Mouse (Mus musculus): ENCODE measurements at regions not wholly inside any gene's neighbourhood (a gene's known extent, or its start where the extent isn't known, plus 50 kb on each side); places are given as distances from the start of the nearest gene placed in this dataset.

DNA sequence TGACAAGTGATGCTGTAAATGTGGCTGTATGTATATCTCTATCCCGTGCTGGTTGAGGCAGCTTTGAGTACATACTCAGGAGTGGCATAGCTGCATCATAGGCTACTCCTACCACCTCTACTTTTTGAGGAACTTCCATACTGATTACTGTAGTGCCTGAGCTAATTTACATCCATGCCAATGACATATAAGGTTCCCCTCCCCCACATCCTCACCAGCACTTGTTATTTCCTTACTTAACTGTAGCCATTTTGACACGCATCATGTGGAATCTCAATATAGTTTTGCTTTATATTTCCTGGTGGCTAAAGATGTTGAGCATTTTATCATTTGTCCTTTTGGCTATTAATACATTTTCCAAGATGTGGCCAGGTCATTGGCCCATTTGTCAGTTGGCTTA, 69.2 kb upstream of the Lclat1 start:
- Histone ChIP-seq H3K27me3 (replicated peaks) (no peaks in the 10 kb centered on the region), H3K27ac (ENCODE audit: insufficient read depth, low read depth) (no peak overlapping the region), H3K4me3 (replicated peaks in 1 of 3; ENCODE audit: low read depth in 2 of 3, low read length in 2 of 3, poor library complexity in 1 of 3) (no peak overlapping the region), H3K4me2 (ENCODE audit: insufficient read depth, low read depth, poor library complexity, severe bottlenecking) (no peak overlapping the region), H3K36me3 (replicated peaks in 1 of 2; ENCODE audit: control insufficient read depth in 1 of 2, insufficient read depth in 1 of 2, low read length in 1 of 2) (no peaks in the 10 kb centered on the region), H3K9me3 (replicated peaks; ENCODE audit: low read length) (no peaks in the 10 kb centered on the region), H3K9ac (ENCODE audit: insufficient read depth, low read depth) (no peak overlapping the region), H3K79me2 (replicated peaks; ENCODE audit: control insufficient read depth, extremely low read depth, insufficient read depth, poor library complexity, severe bottlenecking) (no peaks in the 10 kb centered on the region), H3K4me1 (ENCODE audit: control insufficient read depth in 1 of 2, insufficient read depth in 2 of 2) (peaks cover 21 to 43% of the 10 kb centered on the region in 2 experiments)
- DNase-seq (ENCODE audit: extremely low read depth), result no peak
- no peak for TF ChIP-seq SMC3 (IDR thresholded peaks at IDR 0.05; ENCODE audit: low read depth, low read length)
- no peak for TF ChIP-seq PAX5 (IDR thresholded peaks at IDR 0.05; ENCODE audit: low read length)
- no peak for TF ChIP-seq JUND (conservative IDR thresholded peaks at IDR 0.05; ENCODE audit: low read depth, low read length)
- TF ChIP-seq KAT2A (IDR thresholded peaks at IDR 0.05; ENCODE audit: insufficient replicate concordance, low read length), result no peak
- TF ChIP-seq EP300 (IDR thresholded peaks at IDR 0.05; ENCODE audit: low read length), result no peak
- no peak for TF ChIP-seq RAD21 (IDR thresholded peaks at IDR 0.05; ENCODE audit: low read depth, low read length)
- no peak for TF ChIP-seq MXI1 (IDR thresholded peaks at IDR 0.05; ENCODE audit: low read depth, low read length)
- TF ChIP-seq BHLHE40 (IDR thresholded peaks at IDR 0.05; ENCODE audit: low read depth, low read length), result no peak
- TF ChIP-seq IRF4 (IDR thresholded peaks at IDR 0.05; ENCODE audit: low read depth, low read length), result no peak
- TF ChIP-seq CTCF (conservative IDR thresholded peaks at IDR 0.05 in 1 of 2, IDR thresholded peaks at IDR 0.05 in 1 of 2; ENCODE audit: low read depth in 2 of 2, low read length in 2 of 2), result no peak
- no peak for TF ChIP-seq USF1 (IDR thresholded peaks at IDR 0.05; ENCODE audit: low read depth, low read length)
- dilution Hi-C loops (cut with MboI; ENCODE audit: extremely low pct_ligation_motif_present, extremely low pct_unique_long_range_greater_than_20kb, low sequenced_read_pairs), result no loop called here
- in situ Hi-C loops (cut with MboI; ENCODE audit: low pct_ligation_motif_present, low pct_unique_long_range_greater_than_20kb, low sequenced_read_pairs), result no loop called here

DNA sequence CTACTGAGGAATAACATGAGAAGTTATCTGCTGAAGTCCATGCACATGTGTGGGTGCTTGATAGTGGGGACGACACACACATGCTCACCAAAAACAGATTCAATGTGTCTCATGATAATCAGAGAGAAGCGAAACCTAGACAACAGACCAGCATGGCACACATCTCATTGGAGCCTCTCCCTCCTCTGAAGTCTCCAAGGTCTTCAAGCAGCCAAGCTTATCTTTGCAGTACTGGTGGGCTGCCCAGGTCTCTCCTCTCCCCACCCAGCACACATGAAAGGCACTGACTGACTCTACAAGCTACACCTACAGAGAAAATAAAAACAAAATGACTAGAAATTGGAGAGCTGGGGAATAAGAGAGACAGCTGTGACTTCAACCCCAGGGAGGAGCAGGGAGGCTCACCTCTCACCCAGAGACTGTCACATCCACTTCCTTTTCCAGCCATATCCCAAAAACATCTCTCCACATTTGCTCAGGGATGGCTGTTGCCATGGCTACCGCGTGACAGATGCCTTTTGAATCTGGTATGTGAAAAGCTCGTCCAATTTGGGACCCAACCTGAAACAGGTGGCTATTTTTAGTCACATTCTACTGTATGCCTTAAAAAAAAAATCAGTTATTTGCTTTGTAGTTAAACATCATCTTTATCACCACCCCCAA, 62.7 kb upstream of the Lclat1 start:
- H3K27ac ChIP-seq (ENCODE audit: insufficient read depth, low read depth), result no peak overlapping the region

More for the DNA sequence above, 62.7 kb upstream of the Lclat1 start:
- H3K36me3 ChIP-seq (replicated peaks in 1 of 2; ENCODE audit: control insufficient read depth in 1 of 2, insufficient read depth in 1 of 2, low read length in 1 of 2), result no peaks in the 10 kb centered on the region
- no peak overlapping the region for H3K4me3 ChIP-seq (replicated peaks in 1 of 3; ENCODE audit: low read depth in 2 of 3, low read length in 2 of 3, poor library complexity in 1 of 3)
- dilution Hi-C loops (cut with MboI; ENCODE audit: extremely low pct_ligation_motif_present, extremely low pct_unique_long_range_greater_than_20kb, low sequenced_read_pairs) (no loop called here), in situ Hi-C loops (cut with MboI; ENCODE audit: low pct_ligation_motif_present, low pct_unique_long_range_greater_than_20kb, low sequenced_read_pairs) (no loop called here)
- TF ChIP-seq ZKSCAN1 (IDR thresholded peaks at IDR 0.05; ENCODE audit: borderline replicate concordance, low read depth, low read length) (no peak), USF1 (IDR thresholded peaks at IDR 0.05; ENCODE audit: low read depth, low read length) (no peak), MAX (IDR thresholded peaks at IDR 0.05; ENCODE audit: low read length) (no peak), PAX5 (IDR thresholded peaks at IDR 0.05; ENCODE audit: low read length) (no peak), GABPA (IDR thresholded peaks at IDR 0.05; ENCODE audit: insufficient replicate concordance, low read depth, low read length) (no peak), ETS1 (conservative IDR thresholded peaks at IDR 0.05; ENCODE audit: low read depth, low read length) (no peak), CTCF (conservative IDR thresholded peaks at IDR 0.05 in 1 of 2, IDR thresholded peaks at IDR 0.05 in 1 of 2; ENCODE audit: low read depth in 2 of 2, low read length in 2 of 2) (no peak), KAT2A (IDR thresholded peaks at IDR 0.05; ENCODE audit: insufficient replicate concordance, low read length) (no peak), HCFC1 (IDR thresholded peaks at IDR 0.05; ENCODE audit: low read depth, low read length) (no peak), ELF1 (IDR thresholded peaks at IDR 0.05; ENCODE audit: low read depth, low read length) (no peak), CHD1 (IDR thresholded peaks at IDR 0.05; ENCODE audit: low read depth, low read length) (no peak), SMC3 (IDR thresholded peaks at IDR 0.05; ENCODE audit: low read depth, low read length) (no peak), POLR2AphosphoS2 (IDR thresholded peaks at IDR 0.05; ENCODE audit: low read depth, low read length) (no peak)
- no peaks in the 10 kb centered on the region for H3K9me3 ChIP-seq (replicated peaks; ENCODE audit: low read length)
- no peaks in the 10 kb centered on the region for H3K79me2 ChIP-seq (replicated peaks; ENCODE audit: control insufficient read depth, extremely low read depth, insufficient read depth, poor library complexity, severe bottlenecking)
- H3K4me2 ChIP-seq (ENCODE audit: insufficient read depth, low read depth, poor library complexity, severe bottlenecking), result no peak overlapping the region
- H3K27me3 ChIP-seq (replicated peaks), result no peaks in the 10 kb centered on the region
- no peak overlapping the region for H3K9ac ChIP-seq (ENCODE audit: insufficient read depth, low read depth)
- peaks cover 0 to 3% of the 10 kb centered on the region in 2 experiments; a peak in 2 of 4 replicates for H3K4me1 ChIP-seq (ENCODE audit: control insufficient read depth in 1 of 2, insufficient read depth in 2 of 2)
- no peak for DNase-seq (ENCODE audit: extremely low read depth)
